Mouse (Mus musculus): ENCODE measurements around the gene Zfp950. TPM values are rescaled to one million over a fixed set of nuclear protein-coding genes. Genes with fewer than 3 reads are reported as not detected.
A peak's percentile ranks its signal among the peaks of the same experiment; 100 is the strongest.

Gene Zfp950
- polyA plus RNA-seq, 1 experiment from 2014 or later = 47.1 TPM

DNA sequence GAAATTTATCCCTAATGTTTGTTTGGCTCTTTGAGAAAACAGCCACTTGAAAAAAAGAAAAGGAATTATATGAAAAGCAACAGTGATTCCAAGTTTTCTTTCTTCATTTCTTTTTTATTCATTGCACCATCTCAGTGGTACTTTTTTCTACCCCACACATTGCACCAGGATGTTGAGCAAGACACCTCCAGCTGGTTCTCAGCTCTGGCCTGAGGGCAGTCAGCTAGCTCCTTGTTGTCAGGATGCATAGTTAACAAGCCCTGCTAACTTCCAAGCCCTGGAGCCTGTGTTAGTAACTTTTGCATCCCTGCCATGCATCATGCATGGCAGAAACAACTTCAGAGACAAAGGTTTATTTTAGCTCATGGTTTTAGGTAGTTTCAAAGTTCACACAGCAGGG, 87.9 kb downstream of the Zfp950 start:
- no peaks in the 10 kb centered on the region for H3K27me3 ChIP-seq

GRCm38 (mm10) chr19:61052008-61052407, 88.6 kb downstream of the Zfp950 start:
- no peaks in the 10 kb centered on the region for H3K27me3 ChIP-seq
- no peak for ATAC-seq (ENCODE audit: low read depth)
- no peak overlapping the region for H3K4me3 ChIP-seq
- peaks cover 1% of the 10 kb centered on the region; the same call in 1 of the 2 replicates for H3K4me1 ChIP-seq (replicated peaks)
- 0 out of 2 replicates have a peak, but pooled peaks cover 4% of the 10 kb centered on the region for H3K9me3 ChIP-seq
- no peak overlapping the region for H3K27ac ChIP-seq (replicated peaks)
- no peak overlapping the region for H3K4me2 ChIP-seq
- H3K9ac ChIP-seq = no peak overlapping the region
- H3K36me3 ChIP-seq = no peaks in the 10 kb centered on the region

More for the DNA sequence above, 87.9 kb downstream of the Zfp950 start:
- Histone ChIP-seq H3K4me3 (no peak overlapping the region), H3K4me2 (no peak overlapping the region), H3K9ac (no peak overlapping the region), H3K4me1 (replicated peaks) (peaks cover 6% of the 10 kb centered on the region; the same call in 1 of the 2 replicates), H3K36me3 (no peaks in the 10 kb centered on the region), H3K27ac (replicated peaks) (no peak overlapping the region), H3K9me3 (0 out of 2 replicates have a peak, but pooled peaks cover 4% of the 10 kb centered on the region)
- ATAC-seq (ENCODE audit: low read depth) = no peak

DNA sequence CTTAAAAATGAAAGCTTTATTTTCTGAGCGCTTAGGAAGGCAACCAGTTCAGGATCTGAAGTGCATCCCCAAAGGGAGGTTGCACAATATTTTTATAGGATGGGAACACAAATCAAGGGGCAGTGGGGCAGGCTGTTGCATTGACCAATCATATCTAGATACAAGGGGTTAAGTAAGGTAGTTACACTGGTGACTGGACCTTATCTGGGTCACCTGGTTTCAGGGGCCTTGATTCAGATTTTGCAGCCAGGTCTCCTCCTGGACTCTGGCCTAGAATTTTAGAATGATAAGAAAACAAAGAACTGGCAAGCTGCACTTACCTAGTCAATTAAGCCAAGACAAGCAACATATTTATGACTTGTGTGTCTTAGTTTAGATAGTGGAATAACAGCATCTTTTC, 89.5 kb downstream of the Zfp950 start:
- Histone ChIP-seq H3K4me2 (no peak overlapping the region), H3K27ac (replicated peaks) (no peak overlapping the region), H3K27me3 (no peaks in the 10 kb centered on the region), H3K4me1 (replicated peaks) (no peaks in the 10 kb centered on the region), H3K9ac (no peak overlapping the region), H3K36me3 (no peaks in the 10 kb centered on the region), H3K9me3 (0 out of 2 replicates have a peak, but pooled peaks cover 4% of the 10 kb centered on the region), H3K4me3 (no peak overlapping the region)
- ATAC-seq (ENCODE audit: low read depth) = no peak
- 96% methylated on average over 1 of the region's 1 CpGs for WGBS

GRCm38 (mm10) chr19:61049413-61049812, 91.2 kb downstream of the Zfp950 start:
- H3K36me3 ChIP-seq = no peaks in the 10 kb centered on the region
- no peak overlapping the region for H3K27ac ChIP-seq (replicated peaks)
- no peak for ATAC-seq (ENCODE audit: low read depth)
- no peaks in the 10 kb centered on the region for H3K4me1 ChIP-seq (replicated peaks)
- no peak overlapping the region for H3K4me3 ChIP-seq
- 0 out of 2 replicates have a peak, but pooled peaks cover 4% of the 10 kb centered on the region for H3K9me3 ChIP-seq
- no peaks in the 10 kb centered on the region for H3K27me3 ChIP-seq
- 78% methylated on average over 1 of the region's 1 CpGs for WGBS
- H3K4me2 ChIP-seq = no peak overlapping the region
- H3K9ac ChIP-seq = no peak overlapping the region

DNA sequence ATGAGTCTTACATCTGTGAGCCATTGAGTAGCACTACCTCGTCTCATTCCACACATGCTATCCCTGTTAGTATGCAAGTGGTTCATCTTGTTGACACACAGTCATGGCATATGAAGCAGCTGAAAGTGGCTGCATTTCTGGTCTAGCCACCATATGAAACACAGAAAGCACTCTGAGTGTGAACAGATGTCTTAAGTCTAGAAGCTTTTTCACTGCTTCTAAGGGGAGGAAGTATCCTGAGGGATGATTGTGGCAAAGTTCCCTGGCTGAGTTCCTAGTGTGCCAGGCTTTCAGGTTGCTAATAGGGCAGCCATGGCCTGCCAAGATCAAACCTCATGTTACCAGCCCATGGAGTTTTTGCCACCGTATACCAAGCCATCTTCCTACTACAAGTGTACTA, 92.0 kb downstream of the Zfp950 start:
- Histone ChIP-seq H3K27me3 (no peaks in the 10 kb centered on the region), H3K9ac (no peak overlapping the region), H3K27ac (replicated peaks) (no peak overlapping the region), H3K4me3 (no peak overlapping the region), H3K4me1 (replicated peaks) (no peaks in the 10 kb centered on the region), H3K36me3 (no peaks in the 10 kb centered on the region), H3K4me2 (no peak overlapping the region), H3K9me3 (no peaks in the 10 kb centered on the region)
- WGBS = 87% methylated on average over 2 of the region's 2 CpGs
- no peak for ATAC-seq (ENCODE audit: low read depth)

DNA sequence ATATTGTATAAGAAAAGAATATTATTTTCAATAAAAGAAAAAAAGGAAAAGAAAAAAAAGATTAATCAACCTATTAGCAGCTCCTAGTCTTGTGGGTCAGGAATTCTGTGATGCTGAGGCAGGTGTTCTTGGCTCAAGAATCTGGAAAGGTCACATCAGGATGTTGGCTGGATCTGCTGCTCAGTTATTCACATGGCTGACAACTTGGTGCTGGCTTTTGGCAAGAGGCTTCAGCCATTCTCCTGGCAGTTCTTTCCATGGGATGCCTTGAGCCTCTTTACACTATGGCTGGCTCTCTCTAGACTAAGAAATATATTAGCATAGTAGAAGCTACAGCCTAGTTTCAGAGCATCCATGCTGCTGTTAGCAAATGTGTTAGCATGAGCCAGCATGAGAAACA, 101.5 kb downstream of the Zfp950 start:
- no peaks in the 10 kb centered on the region for H3K36me3 ChIP-seq
- H3K9me3 ChIP-seq = no peaks in the 10 kb centered on the region
- no peak overlapping the region for H3K9ac ChIP-seq
- no peaks in the 10 kb centered on the region for H3K27me3 ChIP-seq
- no peak for ATAC-seq (ENCODE audit: low read depth)
- no peak overlapping the region for H3K4me3 ChIP-seq
- H3K4me2 ChIP-seq = no peak overlapping the region
- no peak overlapping the region for H3K27ac ChIP-seq (replicated peaks)
- no peaks in the 10 kb centered on the region for H3K4me1 ChIP-seq (replicated peaks)

DNA sequence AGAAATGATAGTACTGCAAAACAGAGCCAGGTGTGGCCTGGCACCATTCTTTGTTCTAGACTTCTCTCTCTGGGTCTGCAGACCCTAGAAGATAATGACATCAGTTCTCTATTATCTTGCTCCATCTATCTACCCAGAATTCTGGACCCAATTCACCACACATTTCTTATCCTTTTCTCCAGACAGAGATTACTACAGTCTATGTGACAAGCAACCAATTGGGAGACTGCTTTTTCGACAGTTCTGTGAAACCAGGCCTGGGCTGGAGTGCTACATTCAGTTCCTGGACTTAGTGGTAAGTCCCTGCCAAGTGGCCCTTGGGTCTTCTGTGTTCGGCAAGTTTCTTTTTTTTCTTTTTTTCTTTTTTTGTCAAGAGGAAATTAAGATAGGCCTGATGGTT, 109.1 kb downstream of the Zfp950 start:
- no peak for ATAC-seq (ENCODE audit: low read depth)
- 81% methylated on average over 2 of the region's 2 CpGs for WGBS
- H3K27ac ChIP-seq (replicated peaks) = no peak overlapping the region
- H3K4me1 ChIP-seq (replicated peaks) = no peaks in the 10 kb centered on the region
- H3K9me3 ChIP-seq = no peaks in the 10 kb centered on the region
- no peaks in the 10 kb centered on the region for H3K36me3 ChIP-seq
- H3K27me3 ChIP-seq = no peaks in the 10 kb centered on the region
- H3K4me3 ChIP-seq = no peak overlapping the region
- H3K9ac ChIP-seq = no peak overlapping the region
- no peak overlapping the region for H3K4me2 ChIP-seq

- Histone ChIP-seq H3K9ac (no peak overlapping the region), H3K9me3 (no peaks in the 10 kb centered on the region), H3K27ac (replicated peaks) (0 out of 2 replicates have a peak overlapping the region, but pooled peaks have one; percentile 23), H3K4me3 (no peak overlapping the region), H3K36me3 (no peaks in the 10 kb centered on the region), H3K4me2 (no peak overlapping the region), H3K27me3 (no peaks in the 10 kb centered on the region), H3K4me1 (replicated peaks) (no peaks in the 10 kb centered on the region)
- 93% methylated on average over 3 of the region's 3 CpGs for WGBS
- ATAC-seq (ENCODE audit: low read depth) = no peak
These were observed 118.6 kb downstream of the Zfp950 start for GRCm38 (mm10) chr19:61021939-61022566.

GRCm38 (mm10) chr19:61021502-61021901, 119.1 kb downstream of the Zfp950 start:
- ATAC-seq (ENCODE audit: low read depth) = no peak
- WGBS = 84% methylated on average over 2 of the region's 2 CpGs
- Histone ChIP-seq H3K27me3 (no peaks in the 10 kb centered on the region), H3K9me3 (no peaks in the 10 kb centered on the region), H3K9ac (no peak overlapping the region), H3K4me3 (no peak overlapping the region), H3K36me3 (no peaks in the 10 kb centered on the region), H3K4me1 (replicated peaks) (no peaks in the 10 kb centered on the region), H3K27ac (replicated peaks) (0 out of 2 replicates have a peak overlapping the region, but pooled peaks have one; percentile 23), H3K4me2 (no peak overlapping the region)

GRCm38 (mm10) chr19:61017477-61018266, 123.0 kb downstream of the Zfp950 start:
- Histone ChIP-seq H3K4me1 (replicated peaks) (no peaks in the 10 kb centered on the region), H3K4me3 (no peak overlapping the region), H3K36me3 (no peaks in the 10 kb centered on the region), H3K9me3 (no peaks in the 10 kb centered on the region), H3K27ac (replicated peaks) (no peak overlapping the region), H3K27me3 (no peaks in the 10 kb centered on the region), H3K9ac (no peak overlapping the region), H3K4me2 (no peak overlapping the region)
- no peak for ATAC-seq (ENCODE audit: low read depth)
- WGBS = 86% methylated on average over 1 of the region's 1 CpGs

- Histone ChIP-seq H3K4me2 (no peak overlapping the region), H3K36me3 (no peaks in the 10 kb centered on the region), H3K27ac (replicated peaks) (no peak overlapping the region), H3K4me1 (replicated peaks) (no peaks in the 10 kb centered on the region), H3K4me3 (no peak overlapping the region), H3K9me3 (no peaks in the 10 kb centered on the region), H3K9ac (no peak overlapping the region), H3K27me3 (no peaks in the 10 kb centered on the region)
- ATAC-seq (ENCODE audit: low read depth) = no peak
- WGBS = 89% methylated on average over 2 of the region's 2 CpGs
These were observed 131.4 kb downstream of the Zfp950 start for GRCm38 (mm10) chr19:61009266-61009665.

Measured in neural tube, embryonic 13.5 days (tissue).